Mouse (Mus musculus) liver, embryonic 13.5 days (tissue): ENCODE measurements at regions not wholly inside any gene's neighbourhood (a gene's known extent, or its start where the extent isn't known, plus 50 kb on each side); places are given as distances from the start of the nearest gene placed in this dataset.

Source experiments
- ATAC-seq: fragments of 200-750 bp; cut with Nextera tagmentation; 2 replicates; pipeline ENCODE4 v1.8.0; 2017; ENCODE audit warnings: low read depth, mild to moderate bottlenecking, moderate number of reproducible peaks, moderate library complexity
- DNase-seq: peaks from one replicate; pipeline ENCODE4 v3.0.0; 2022
- H3K27ac ChIP-seq: fragments of 300-500 bp; sonication (generic); 2 replicates; pipeline ENCODE4 v1.5.1; 2015; ENCODE audit warnings: moderate library complexity, mild to moderate bottlenecking, inconsistent platforms
- H3K27me3 ChIP-seq: fragments of 300-500 bp; sonication (generic); 2 replicates; pipeline ENCODE4 v1.6.1; 2015; ENCODE audit warnings: mild to moderate bottlenecking, inconsistent platforms
- H3K36me3 ChIP-seq: fragments of 300-500 bp; sonication (generic); 2 replicates; pipeline ENCODE4 v1.6.1; 2015; ENCODE audit warnings: mild to moderate bottlenecking, inconsistent platforms
- H3K4me1 ChIP-seq: fragments of 300-500 bp; sonication (generic); replicated peaks from 2 replicates; pipeline ENCODE4 v1.6.1; 2015; ENCODE audit warnings: inconsistent platforms
- H3K4me2 ChIP-seq: fragments of 300-500 bp; sonication (generic); 2 replicates; pipeline ENCODE4 v1.6.1; 2015; ENCODE audit warnings: inconsistent platforms, mild to moderate bottlenecking, moderate library complexity
- H3K4me3 ChIP-seq: fragments of 300-500 bp; sonication (generic); replicated peaks from 2 replicates; pipeline ENCODE4 v1.5.1; 2015; ENCODE audit warnings: mild to moderate bottlenecking, inconsistent platforms
- H3K9ac ChIP-seq: fragments of 300-500 bp; sonication (generic); 2 replicates; pipeline ENCODE4 v1.6.1; 2015; ENCODE audit warnings: mild to moderate bottlenecking, inconsistent platforms
- H3K9me3 ChIP-seq: fragments of 300-500 bp; sonication (generic); replicated peaks from 2 replicates; pipeline ENCODE4 v1.6.1; 2016; ENCODE audit warnings: inconsistent platforms
- WGBS: fragments of 180-500 bp; shearing (Covaris S2); methylation state at CpG from one replicate; pipeline ENCODE4 v1.1.7; 2015; ENCODE audit not compliant: insufficient replicate concordance; 5-methylcytosine and 5-hydroxymethylcytosine counted together

- H3K4me3 ChIP-seq: no peak overlapping the region
- no peak overlapping the region for H3K9ac ChIP-seq
- DNase-seq: no peak
- WGBS: 54% methylated on average over 12 of the region's 12 CpGs
- H3K36me3 ChIP-seq: no peaks in the 10 kb centered on the region
- no peak overlapping the region for H3K27ac ChIP-seq
- no peak overlapping the region for H3K4me2 ChIP-seq
- H3K9me3 ChIP-seq: no peaks in the 10 kb centered on the region
- no peaks in the 10 kb centered on the region for H3K4me1 ChIP-seq
- ATAC-seq: no peak
- no peaks in the 10 kb centered on the region for H3K27me3 ChIP-seq
These were observed 68.9 kb upstream of the Vldlr start for GRCm38 (mm10) chr19:27147404-27147803.

- Histone ChIP-seq H3K36me3 (no peaks in the 10 kb centered on the region), H3K27me3 (no peaks in the 10 kb centered on the region), H3K4me2 (no peak overlapping the region), H3K27ac (no peak overlapping the region), H3K9ac (no peak overlapping the region), H3K4me3 (no peak overlapping the region), H3K9me3 (no peaks in the 10 kb centered on the region), H3K4me1 (no peaks in the 10 kb centered on the region)
- ATAC-seq (no peak), DNase-seq (no peak)
- WGBS: 62% methylated on average over 5 of the region's 5 CpGs
These were observed 68.0 kb upstream of the Vldlr start for GRCm38 (mm10) chr19:27148330-27148729.

- DNase-seq (no peak), ATAC-seq (peak; percentile 26)
- H3K27me3 ChIP-seq: no peaks in the 10 kb centered on the region
- no peaks in the 10 kb centered on the region for H3K36me3 ChIP-seq
- no peaks in the 10 kb centered on the region for H3K4me1 ChIP-seq
- 14% methylated on average over 4 of the region's 4 CpGs for WGBS
- no peak overlapping the region for H3K4me3 ChIP-seq
- no peak overlapping the region for H3K4me2 ChIP-seq
- no peak overlapping the region for H3K9ac ChIP-seq
- H3K27ac ChIP-seq: no peak overlapping the region
- no peaks in the 10 kb centered on the region for H3K9me3 ChIP-seq
These were observed 66.7 kb upstream of the Vldlr start for GRCm38 (mm10) chr19:27149567-27149966.

GRCm38 (mm10) chr19:27161933-27162332, 54.4 kb upstream of the Vldlr start:
- Histone ChIP-seq H3K36me3 (no peaks in the 10 kb centered on the region), H3K9ac (no peak overlapping the region), H3K4me3 (no peak overlapping the region), H3K4me1 (no peaks in the 10 kb centered on the region), H3K27me3 (no peaks in the 10 kb centered on the region), H3K9me3 (no peaks in the 10 kb centered on the region), H3K27ac (no peak overlapping the region), H3K4me2 (no peak overlapping the region)
- no peak for DNase-seq
- 48% methylated on average over 4 of the region's 4 CpGs for WGBS
- ATAC-seq: no peak
